Mouse (Mus musculus) fat pad, adult 2 months (tissue): ENCODE data around the gene Samd1.

ENCODE experiments used
- DNase-seq: peaks from one replicate; pipeline ENCODE4 v3.0.0-alpha.2; 2011; ENCODE audit warnings: low read depth, low spot score; ENCODE audit errors: extremely low read depth

Gene Samd1

DNA sequence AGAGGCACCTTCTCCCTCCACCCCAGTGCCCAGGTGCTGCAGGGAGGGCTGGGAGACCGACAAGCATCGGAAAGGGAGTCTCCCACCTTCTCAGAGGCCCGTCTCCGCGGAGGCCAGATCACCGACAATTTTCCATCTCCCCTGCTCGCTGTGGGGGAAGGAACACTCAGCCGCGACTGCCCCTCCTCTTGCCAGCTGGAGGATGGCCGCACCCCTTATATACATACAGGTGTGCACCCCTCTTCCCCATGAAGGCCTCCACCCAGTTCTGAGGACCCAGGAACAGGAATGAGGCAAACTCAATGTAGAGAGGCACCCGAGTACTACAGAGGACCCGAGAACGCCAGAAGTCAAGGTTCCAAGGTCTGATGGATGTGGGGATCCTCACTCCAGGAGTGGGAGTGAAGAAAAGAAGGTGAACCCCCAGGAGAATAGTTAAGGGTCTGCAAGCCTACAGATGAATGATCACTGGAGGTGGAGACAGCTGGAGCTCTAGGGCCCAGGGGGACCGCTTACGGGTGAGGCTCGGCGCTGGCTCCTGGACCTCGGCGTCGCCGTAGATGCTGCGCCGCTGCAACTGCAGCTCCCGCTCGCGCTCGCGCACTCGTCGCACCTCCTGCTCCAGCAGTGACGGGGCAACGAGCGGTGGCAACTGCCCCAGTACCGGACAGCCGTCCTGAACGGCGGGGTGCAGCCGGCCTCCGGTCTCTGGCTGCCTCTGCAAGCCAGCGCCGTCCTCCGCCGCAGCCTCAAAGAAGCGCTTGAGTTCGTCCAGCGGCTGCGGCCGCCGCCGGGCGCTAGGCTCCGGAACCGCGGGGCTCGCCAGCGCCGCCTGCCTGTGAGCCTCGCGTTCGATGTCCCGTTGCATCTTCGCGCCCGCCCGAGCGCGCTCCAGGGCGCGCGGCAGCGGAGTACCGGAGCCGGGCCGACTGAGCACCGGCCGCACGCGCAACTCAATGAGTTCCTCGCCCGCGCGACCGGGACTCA lies 13.4 kb downstream of the Samd1 start:
- DNase-seq, result no peak

DNA sequence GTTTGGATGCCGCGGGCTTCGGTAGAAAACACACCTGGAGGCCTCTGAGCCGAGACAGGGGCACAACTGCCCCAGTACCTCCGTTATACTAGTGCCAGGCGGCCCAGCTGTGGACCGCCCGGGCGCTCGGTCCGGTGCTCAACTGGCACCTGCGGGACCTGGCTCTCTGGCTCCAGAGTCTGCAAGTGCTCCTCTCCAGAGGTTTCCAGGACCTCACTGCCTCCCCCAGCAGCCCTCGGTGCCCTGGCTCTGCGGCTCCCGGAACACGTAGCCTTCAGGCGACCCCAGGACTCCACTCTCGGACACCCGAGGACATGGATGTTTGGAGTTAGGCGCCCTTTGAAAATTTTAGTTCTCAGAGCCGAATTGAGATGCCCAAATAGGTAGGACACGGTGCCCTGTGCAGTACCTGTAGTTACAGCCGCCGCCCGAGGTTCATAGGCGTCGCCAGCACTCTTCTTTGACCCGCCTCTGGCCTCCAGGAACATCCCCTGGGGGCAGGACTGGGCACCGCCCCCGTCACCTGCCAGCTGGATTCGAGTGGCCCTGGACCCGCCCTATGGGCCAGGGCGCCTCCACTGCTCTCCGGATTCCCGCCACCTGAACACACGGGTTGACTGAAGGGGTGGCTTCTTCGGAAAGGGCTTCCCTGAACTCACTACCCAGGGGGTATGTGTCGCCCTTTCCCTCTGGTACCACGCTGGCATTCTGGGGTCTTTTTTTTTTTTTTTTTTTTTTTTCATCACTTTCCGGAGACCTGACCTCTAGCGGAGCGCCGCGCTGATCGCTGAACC lies 14.4 kb downstream of the Samd1 start, which contains the start of gene 2210011C24Rik:
Gene 2210011C24Rik, minus strand, starts transcription at position 467 of the 794 bp plus-strand sequence.
- DNase-seq, result no peak

DNA sequence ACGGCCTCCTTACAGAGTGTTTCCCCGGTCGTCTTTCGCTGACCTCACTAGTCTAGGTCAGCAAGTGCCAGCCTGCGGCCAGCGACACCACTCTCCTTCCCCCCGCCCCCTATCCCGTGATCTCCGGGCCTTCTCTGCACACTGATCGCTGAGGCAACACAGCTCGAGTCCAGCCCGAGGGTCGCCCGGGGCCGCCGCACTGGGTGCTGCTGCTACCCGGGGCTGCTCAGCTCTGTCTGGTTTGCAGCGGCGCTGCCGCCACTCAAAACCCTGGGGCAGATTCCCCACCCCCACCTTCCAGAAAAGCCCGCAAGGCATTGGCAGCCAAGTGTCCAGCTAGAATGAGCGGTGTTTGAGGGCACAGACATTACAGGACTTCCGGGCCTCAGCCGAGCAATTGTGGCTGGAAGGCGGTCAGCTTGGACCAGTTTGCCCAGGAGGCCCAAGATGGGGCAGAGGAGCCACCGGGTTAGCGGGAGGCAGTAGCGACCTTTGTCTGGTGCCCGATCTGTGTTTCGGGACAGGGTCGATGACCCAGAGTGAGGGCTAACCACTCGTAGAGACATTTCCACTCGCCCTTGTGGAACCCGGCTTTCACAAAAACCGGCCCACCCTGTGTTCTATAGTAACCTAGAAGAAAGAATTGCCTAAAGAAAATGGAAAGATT lies 15.2 kb downstream of the Samd1 start:
- DNase-seq, result no peak

DNA sequence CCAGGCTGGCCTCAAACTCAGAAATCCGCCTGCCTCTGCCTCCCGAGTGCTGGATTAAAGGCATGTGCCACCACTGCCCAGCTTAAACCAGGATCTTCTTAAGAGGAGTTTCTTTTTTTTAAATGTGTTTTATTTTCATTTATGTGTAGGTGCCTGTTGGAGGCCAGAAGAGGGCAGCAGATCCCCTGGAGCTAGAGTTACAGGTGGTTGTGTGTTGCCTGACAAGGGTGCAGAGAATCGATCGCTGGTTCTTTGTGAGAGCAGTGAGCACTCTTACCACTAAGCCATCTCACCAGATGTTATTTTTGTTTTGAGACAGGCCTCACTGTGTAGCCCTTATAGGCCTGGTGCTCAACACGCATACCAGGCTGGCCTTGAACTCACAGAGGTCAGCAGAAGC lies 18.4 kb downstream of the Samd1 start:
- DNase-seq, result no peak

DNA sequence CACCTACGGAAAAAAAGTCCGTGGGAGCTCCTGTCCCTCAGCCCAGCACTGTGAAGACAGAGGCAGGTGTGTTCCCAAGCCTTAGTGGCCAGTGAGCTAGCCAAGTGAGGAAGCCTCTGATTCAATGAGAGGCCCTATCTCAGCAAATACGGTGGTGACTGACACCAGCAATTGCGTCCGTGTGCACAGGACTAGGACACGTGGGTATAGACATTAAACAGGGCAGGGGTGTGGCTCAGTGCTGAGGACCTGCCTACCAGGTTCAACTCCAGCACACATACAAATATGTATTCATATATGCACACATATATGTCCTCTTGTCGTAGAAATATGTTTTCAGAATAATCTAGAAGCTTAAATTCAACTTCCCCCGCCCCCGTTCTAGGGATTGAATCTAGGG lies 22.3 kb downstream of the Samd1 start:
- DNase-seq, result no peak

DNA sequence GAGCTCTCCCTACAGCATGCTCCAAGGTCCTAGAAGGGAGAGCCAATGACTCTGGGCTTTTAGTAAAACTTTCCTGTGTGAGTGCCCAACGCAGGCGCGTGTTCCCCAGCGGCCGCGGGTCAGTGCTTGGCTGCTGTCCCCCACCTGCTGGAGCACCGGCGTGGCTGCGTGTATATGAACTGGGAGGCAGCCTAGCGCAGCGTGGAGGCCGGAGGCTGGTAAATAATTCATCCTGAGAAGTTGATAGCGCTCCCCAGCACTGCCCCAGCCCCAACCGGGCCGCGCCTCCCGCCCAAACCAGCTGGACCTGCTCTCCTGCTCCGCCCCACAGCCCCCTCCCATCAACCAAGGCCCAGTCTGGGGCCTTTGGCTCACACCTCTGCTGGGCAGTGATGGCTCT lies 23.6 kb downstream of the Samd1 start, which contains the start of gene Palm3:
Gene Palm3, plus strand, starts transcription at position 376 of the 400 bp plus-strand sequence.
- DNase-seq, result no peak

DNA sequence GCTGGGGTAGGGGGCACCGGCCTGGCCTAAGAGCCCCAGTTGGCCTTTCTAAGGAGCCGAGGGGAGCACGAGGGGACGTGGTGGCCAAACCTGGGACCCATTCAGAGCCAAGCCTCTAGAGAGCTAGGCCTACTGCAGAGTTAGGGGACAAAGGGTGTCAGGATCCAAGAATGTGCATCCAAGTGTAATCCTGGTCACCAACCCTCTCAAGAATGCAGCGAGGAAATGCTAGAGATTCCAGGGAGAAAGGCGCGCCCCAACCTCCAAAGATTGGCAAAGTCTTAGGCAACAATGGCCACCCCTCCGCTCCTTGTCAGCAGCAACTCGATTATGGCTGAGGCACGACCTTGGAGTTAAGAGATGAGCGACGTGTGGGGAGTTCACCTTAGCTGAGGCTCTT lies 24.1 kb downstream of the Samd1 start:
- no peak for DNase-seq

DNA sequence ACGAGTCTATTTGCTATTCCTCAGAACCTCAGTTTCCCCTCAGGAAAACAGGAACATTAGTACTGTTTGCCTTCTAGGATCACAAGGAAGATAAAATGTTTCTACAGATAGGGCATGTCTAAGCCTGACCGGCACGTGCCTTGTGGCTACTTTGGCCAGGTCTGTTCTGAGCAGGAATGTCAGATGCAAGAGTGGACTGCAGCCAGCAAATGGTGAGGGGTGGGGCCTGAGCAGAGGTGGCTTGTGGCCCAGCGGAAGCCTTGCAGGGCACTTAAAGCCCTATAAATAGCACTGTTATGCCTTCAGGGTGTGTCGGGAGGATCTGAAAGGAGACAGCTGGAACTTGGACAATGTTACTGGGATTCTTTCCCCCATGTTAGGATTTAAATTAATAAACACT lies 25.6 kb downstream of the Samd1 start:
- DNase-seq, result no peak

DNA sequence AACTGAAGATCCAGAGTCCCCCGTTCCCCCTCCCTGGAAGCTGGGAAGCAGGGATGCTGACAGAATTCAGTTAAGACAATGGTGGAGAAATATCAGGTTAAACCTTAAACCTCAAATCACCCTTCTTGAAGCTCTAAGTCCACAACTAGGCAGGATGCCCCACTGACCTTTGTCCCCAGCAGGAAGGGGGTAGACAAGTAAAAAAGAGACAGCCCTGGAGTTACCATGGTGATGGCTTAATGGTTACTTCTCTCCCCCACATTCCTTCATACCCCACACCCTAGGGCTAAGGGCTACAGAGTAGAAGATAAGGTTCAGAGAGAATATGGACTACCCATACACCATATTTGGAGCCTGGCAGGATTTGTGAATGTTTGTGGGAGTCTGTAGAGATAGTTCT lies 26.2 kb downstream of the Samd1 start:
- DNase-seq, result no peak

DNA sequence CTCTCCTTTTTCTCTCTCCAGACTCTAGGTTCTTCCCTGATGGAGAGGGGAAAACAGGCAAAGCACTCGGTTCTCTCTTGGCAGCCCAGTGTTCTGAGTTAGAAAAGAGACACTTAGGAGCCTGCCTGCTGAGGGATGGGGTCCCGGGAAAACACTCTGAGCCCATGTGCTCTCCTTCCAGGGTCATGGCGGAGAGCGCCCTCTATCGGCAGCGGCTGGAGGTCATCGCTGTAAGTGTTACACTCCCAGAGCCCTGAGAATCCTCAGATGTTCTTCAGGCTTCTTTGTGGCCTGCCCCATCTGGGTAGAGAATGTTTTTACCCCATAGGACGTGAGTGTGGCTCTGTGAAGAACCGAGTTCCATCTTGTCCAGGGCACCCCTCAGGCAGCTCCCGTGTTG lies 26.7 kb downstream of the Samd1 start:
- no peak for DNase-seq

DNA sequence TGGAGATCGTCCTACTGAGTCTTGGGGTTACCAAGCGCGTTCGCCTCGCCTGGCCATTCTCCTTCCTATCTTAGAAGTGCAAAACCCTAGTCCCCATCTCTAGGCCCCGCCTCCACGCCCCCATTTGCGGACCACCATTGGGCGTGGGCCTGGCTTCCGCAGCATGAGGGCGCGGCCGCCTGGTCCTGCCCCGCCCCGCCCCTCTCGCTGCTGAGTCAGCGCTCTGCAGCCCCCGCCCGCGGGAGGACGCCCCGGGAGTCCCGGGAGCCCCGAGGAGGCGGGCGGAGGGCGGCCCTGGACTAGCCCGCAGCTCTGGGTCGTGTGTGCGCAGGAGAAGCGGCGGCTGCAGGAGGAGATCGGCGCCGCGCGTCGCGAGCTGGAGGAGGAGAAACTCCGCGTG lies 28.4 kb downstream of the Samd1 start:
- no peak for DNase-seq

DNA sequence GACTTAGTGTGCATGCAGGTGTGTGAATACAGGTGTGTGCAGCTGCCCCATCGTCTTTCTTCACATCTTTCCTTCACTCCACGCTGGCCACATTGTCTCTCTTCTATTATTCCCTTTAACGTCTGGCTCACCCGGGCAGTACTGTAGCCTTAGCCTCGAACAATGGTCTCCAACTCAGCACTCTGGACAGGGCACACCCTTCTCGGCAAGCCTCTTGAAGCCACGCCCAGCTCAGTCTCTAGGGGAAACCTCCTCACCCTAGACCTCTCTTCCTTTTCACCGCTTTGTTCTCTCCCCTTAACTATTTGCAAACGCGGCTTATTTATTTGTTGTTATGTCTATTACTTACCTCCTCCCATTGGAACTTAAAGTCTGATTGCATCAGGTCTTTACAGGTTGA lies 30.0 kb downstream of the Samd1 start:
- DNase-seq, result no peak

DNA sequence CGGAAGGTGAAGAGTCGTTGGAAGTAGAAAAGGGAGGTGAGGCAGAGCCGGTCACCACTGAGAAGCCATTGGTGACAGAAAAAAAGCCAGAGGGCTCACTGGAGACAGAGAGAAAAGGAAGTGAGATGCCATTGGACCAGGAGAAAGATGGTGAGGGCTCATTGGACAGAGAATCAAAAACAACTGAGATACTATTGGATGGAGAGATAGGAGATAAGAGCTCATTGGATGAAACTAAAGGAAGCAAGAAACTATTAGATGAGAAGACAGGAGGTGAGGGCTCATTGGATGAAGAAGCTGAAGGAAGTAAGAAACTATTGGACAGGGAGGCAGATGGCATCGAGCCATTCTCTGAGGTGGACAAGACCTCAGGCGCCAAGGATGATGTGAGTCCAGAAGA lies 31.8 kb downstream of the Samd1 start:
- no peak for DNase-seq

DNA sequence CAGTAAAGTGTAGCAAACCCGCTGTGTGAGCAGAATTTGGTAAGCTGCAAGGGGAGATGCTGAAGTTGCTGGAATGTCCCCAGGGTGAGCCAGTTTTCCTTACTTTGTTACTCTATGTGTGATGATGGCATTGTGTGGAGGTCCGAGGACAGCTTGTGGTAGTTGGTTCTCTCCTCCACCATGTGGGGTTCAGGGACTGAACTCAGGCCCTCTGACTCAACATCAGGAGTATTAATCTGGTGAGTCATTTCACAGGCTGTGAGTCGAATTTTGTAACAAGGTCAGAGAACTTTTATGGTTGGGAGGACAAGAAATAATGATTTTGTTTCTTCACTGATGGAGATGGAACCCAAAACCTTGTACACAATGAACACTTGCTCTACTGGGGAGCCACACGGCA lies 35.3 kb downstream of the Samd1 start:
- no peak for DNase-seq

DNA sequence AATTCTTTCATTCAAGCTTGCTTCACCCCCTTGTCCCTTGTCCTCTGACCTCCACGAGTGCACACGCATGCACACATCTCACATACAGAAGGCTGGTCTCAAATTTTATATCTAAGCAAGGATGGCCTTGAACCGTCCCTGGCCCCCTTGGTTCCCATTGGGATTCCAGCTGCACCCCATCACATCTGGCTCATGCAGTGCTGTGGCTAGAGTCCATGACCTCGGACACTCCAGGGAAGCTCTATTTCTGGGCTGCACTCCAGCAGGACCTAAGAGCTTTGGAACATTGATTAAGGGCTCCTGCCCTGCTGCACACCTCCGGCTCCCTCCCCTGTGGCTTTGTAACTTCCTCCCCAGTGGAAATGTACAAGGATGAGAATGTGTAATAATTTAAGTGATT lies 40.5 kb downstream of the Samd1 start:
- no peak for DNase-seq

DNA sequence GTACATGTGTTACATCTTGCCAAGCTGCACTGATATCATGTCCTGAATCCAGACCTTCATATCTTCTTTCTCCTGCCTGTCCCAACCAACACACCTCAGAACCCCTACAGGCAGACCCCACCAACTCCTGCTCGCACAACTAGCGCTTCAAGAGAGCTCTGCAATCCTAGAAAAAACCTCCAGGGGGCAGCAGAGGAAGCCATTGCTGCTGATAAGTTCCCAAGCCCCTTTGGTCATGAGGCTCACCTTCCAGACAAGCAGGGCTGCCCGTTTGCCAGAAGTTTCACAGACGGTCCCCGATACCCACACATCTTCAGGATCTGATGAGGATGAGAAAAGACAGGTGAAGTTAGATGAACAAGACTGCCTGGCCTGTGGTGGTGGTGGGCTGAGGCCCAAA lies 41.6 kb downstream of the Samd1 start:
- DNase-seq, result no peak

DNA sequence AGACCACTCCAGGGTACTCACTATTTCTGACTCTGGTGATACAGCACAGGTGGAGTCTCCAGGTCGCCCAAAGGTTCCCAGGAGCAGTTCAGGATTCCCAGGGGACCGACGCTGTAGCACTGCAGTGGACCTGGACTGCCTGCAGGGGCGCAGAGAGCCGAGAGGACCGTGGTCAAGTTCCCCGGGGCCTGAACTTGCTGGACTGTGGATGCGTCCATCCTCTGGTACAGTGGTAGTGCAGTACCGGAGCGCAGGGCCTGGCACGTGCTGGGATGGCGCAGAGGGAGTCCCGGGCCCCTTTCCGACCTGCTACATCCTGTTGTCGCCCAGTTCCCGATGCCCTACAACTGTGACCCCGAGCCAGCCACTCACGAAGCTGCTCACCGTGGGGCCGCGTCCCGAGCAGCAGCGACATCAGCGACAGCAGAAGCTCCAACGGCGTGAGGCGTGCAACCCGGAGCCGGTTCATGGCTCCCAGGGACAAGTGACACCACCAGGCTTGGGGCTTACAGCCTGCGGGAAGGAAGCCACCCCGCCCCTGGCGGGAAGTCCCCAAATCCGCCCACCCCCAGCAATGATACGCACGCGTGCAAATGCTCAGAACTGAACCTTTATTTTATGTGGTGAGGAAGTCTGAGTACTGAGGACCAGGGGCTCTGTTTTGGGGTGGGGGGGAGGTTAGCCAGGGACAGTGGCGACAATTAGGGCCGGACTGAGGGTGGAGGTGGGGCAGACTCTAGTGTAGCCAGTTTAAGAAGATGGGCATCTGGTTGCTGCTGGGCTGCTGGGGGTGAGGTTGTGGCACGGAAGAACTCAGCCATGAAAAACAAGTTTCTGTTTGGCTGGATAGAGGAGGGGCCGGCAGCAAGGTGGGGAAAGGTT lies 44.8 kb downstream of the Samd1 start, which contains the start of gene Il27ra:
Gene Il27ra, minus strand, starts transcription at position 524 of the 882 bp plus-strand sequence.
- no peak for DNase-seq

DNA sequence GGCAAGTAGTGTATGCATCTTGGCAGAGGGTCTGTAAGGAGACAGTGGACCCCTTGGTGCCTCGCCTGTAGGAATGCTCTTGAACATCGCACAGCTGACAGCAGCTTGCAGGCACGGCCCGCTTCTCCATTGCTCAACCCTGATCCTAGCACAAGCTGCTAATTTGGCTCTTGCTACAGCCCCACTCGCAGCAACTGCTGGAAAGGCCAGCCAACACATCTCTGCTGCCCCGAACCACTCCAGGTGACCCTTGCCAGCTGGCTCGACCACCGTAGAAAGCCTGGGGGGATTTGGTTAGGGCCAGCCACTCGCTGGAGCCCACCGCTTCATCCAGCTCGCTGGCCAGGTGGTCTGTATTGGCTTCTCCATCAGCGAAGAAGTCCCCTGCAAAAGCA lies 45.5 kb downstream of the Samd1 start:
- DNase-seq, result no peak

DNA sequence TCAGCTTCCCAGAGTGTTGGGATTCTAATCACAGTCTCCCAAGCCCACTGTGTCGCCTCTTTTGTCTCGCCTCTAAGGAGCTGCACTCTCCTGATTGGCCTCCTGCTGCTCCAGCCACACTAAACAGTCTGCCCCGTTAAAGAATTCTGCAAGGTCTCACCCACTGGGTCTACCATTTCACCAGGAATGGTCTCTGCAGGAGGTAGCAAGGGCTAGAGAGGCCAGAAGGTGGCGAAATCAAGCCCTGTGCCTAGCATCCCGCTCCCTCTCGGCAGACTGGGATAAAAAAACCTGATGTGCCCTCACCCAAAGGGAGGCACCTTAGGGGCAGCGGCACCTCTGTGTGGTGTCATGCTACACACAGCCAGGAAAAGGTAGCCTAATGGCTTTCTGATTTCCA lies 46.6 kb downstream of the Samd1 start:
- no peak for DNase-seq

DNA sequence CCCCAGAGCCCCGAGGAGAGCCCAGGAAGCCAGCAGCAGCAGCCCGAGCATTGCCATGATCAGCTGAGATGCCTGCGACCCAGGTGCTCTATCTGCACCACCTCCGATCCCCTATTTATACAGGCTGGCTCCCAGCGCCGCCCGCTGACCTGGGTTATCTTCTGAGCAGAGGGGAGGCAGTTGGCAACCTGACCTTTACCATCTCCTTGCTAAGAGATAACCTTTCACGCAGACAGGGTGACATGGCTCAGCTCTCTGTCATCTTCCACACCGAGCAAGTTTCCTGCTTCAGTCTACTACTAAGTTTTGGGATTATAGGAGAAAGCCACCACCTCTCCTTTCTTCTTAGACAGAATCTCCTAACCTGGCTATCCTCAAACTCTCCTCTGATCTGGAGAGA lies 47.4 kb downstream of the Samd1 start, which contains the start of gene Rln3:
Gene Rln3, minus strand, starts transcription at position 101 of the 400 bp plus-strand sequence.
- no peak for DNase-seq
